Mouse (Mus musculus) G1E (cell line): Measurements from ENCODE around the gene Enoph1.

ENCODE experiments used
- GATA1 ChIP-seq: IDR thresholded peaks from 2 replicates; pipeline ENCODE4 v1.6.1; 2012; ENCODE audit warnings: borderline replicate concordance, low read length, inconsistent platforms, mixed read lengths
- POLR2AphosphoS5 ChIP-seq: IDR thresholded peaks from 2 replicates; pipeline ENCODE4 v1.6.1; 2012; ENCODE audit warnings: low read depth, low read length, inconsistent platforms; ENCODE audit not compliant: insufficient replicate concordance
- TAL1 ChIP-seq: conservative IDR thresholded peaks from 2 replicates; pipeline ENCODE4 v1.6.1; 2012; ENCODE audit warnings: low read depth, low read length, inconsistent platforms, mixed read lengths

DNA sequence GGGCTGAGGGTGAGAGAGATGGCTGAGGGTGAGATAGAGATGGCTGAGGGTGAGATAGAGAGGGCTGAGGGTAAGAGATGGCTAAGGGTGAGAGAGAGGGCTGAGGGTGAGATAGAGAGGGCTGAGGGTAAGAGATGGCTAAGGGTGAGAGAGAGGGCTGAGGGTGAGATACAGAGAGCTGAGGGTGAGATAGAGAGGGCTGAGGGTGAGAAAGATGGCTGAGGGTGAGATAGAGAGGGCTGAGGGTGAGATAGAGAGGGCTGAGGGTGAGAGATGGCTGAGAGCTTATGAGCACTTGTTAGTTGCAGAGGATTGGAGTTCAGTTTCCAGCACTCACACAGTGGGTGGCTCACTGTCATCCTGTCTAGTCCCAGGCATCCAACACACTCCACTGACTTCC is 19.7 kb upstream of the Enoph1 start:
- TF ChIP-seq TAL1 = no peak
- no peak for TF ChIP-seq POLR2AphosphoS5
- no peak for TF ChIP-seq GATA1
